Mouse (Mus musculus) megakaryocyte, adult 5-6 weeks (primary cell): ENCODE measurements around the gene Capn15. TPM values are rescaled to one million over a fixed set of nuclear protein-coding genes. Genes with fewer than 3 reads are reported as not detected.

Experiments used
- ATAC-seq: 2 replicates; pipeline ENCODE4 v1.8.0; 2016; ENCODE audit warnings: mild to moderate bottlenecking, inconsistent platforms; ENCODE audit not compliant: poor library complexity, severe bottlenecking
- total RNA-seq, 2 experiments: library from RNA; stranded (forward) in 1 of 2; stranded (reverse) in 1 of 2; fragments of 153-499, 151-499 nt in 1 of 2; fragments of 221-1000, 200-1000 nt in 1 of 2; gene quantifications; 2 replicates each; pipeline versions ENCODE4 v1.2.3 to v1.2.4; 2015 to 2017

Capn15 gene
- 9.1 and 10.4 TPM in 2 replicates for total RNA-seq (2015)
- total RNA-seq (2017): 3.5 and 3.7 TPM in 2 replicates

GRCm38 (mm10) chr17:25985306-25986294 is at the start of gene Capn15:
Gene Capn15, minus strand, starts transcription at chr17:25985796.
- peak; percentile 97 for ATAC-seq

- ATAC-seq: no peak
Observed at GRCm38 (mm10) chr17:26032037-26032436, 46.4 kb upstream of the Capn15 start.

GRCm38 (mm10) chr17:26031583-26031982 is 46.0 kb upstream of the Capn15 start:
- ATAC-seq: no peak

GRCm38 (mm10) chr17:26028261-26028660 is 42.7 kb upstream of the Capn15 start:
- ATAC-seq: no peak

DNA sequence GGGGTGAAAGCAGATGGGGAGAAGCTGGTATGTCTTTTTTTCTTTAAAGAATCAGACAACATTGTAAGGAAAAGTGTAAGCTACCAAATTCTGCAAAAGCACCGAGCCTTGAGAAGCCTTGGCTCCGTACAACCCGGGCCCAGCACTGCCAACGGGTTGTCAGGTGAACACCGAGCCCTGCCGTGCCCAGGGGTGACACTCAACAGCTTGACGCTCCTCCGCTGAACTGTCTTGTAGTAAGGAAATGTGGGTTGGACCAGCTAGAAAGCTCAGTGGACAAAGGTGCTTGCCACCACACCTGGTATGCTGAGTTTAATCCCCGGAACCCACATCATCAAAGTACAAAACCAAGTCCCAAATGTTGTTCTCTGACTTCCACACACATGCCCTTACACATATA is 39.1 kb upstream of the Capn15 start:
- no peak for ATAC-seq

- no peak for ATAC-seq
Observed at GRCm38 (mm10) chr17:26023966-26024365, 38.4 kb upstream of the Capn15 start.

- ATAC-seq: no peak
Observed at GRCm38 (mm10) chr17:26023181-26023580, 37.6 kb upstream of the Capn15 start.

GRCm38 (mm10) chr17:26021728-26022341 is 36.2 kb upstream of the Capn15 start:
- ATAC-seq: no peak

DNA sequence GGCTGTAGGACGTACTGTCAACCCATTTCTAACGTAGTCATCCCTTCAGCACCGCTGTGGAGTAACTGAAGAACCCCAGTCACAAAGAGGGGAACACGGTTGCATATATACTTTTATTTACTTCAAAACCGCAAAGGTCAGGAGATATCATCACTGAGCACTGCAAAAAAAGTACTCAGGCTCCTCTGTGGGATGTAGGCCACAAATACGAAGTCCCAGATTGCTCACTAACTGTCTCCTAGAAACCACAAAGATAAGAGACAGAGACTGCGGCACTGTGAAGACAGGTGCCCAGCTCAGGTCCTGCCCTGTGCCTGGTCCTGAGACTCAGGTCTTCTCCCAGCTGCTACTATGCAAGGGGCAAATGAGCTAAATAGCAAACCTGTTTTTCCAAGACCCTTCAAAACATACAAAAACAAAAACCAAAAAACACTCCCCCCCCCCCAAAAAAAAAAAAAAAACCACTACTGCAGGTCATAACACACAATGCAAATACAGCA is 35.3 kb upstream of the Capn15 start:
- no peak for ATAC-seq

GRCm38 (mm10) chr17:26018388-26018787 is 32.8 kb upstream of the Capn15 start:
- no peak for ATAC-seq

GRCm38 (mm10) chr17:26017949-26018348 is 32.4 kb upstream of the Capn15 start:
- no peak for ATAC-seq

DNA sequence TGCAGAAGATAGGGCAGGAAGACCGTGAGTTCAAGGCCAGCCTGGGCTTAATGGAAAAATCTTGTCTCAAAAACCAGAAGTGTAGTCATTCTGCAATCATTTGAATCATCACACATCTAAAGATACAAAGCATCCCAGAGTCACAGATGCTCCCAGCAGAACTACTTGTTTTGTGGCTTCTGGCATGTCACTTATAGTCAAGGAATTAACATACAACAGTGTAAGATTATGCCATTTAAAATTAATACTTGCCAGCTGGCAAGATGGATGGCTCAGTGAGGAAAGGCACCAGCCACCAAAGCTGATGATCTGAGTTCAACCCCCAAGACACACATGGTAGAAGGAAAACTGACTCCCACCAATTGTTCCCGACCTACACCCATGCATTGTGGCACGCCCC is 31.4 kb upstream of the Capn15 start:
- ATAC-seq: no peak

- ATAC-seq: no peak
Observed at GRCm38 (mm10) chr17:26013711-26014110, 28.1 kb upstream of the Capn15 start.

DNA sequence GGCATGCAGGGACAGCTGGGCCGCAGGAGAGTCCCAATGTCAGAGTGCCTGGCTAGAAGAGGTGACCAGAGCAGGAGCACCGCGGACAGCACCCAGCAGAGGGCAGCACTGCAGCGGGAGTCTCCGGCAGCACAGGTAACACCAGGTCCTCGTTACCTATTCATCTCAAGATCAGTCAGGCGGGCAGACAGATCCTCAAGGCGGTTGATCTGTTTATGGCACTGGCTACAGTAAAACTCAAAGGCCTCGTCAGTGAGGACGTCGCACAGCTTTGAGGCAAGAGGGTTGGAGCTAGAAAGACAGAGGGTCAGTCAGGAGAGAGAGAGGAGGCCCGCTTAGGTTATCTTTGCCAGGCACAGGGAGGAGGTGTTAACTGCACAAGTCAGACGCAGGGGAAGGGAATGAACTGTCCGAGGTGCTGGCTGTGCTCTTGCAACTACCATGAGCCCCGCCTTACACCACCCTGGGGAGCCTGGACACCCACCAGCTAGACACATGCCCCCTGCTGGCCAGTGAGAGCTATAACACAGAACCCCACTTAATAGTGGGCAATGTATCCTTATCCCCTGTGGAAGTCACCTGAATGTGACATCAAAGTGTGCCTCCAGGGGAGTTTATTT is 26.4 kb upstream of the Capn15 start:
- ATAC-seq: peak; percentile 87

- ATAC-seq: peak; percentile 77
Observed at GRCm38 (mm10) chr17:26009540-26009939, 23.9 kb upstream of the Capn15 start.

- ATAC-seq: no peak
Observed at GRCm38 (mm10) chr17:26008787-26009186, 23.2 kb upstream of the Capn15 start.

- ATAC-seq: no peak
Observed at GRCm38 (mm10) chr17:26008331-26008730, 22.7 kb upstream of the Capn15 start.

DNA sequence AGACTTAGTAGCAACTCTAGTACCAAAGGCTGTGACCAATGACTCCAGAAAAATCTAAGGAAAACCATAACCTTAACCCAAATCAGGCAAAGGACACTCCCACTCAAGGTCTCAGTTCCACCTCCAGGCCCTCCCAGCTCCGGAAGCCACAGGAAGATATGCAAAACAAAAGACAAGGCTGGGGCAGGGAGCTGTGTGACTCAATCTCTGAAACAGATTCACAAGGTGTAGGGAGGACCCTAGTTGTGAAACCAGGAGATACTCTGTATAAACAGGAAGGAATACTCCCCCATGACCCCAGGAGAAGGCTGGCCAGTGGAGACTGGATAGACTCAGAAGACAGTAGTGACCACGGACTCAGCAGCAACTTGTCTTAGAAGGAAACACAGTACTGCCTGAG is 22.1 kb upstream of the Capn15 start:
- no peak for ATAC-seq

GRCm38 (mm10) chr17:26005731-26006450 is 20.3 kb upstream of the Capn15 start:
- no peak for ATAC-seq

GRCm38 (mm10) chr17:26004711-26005110 is 19.1 kb upstream of the Capn15 start:
- no peak for ATAC-seq

DNA sequence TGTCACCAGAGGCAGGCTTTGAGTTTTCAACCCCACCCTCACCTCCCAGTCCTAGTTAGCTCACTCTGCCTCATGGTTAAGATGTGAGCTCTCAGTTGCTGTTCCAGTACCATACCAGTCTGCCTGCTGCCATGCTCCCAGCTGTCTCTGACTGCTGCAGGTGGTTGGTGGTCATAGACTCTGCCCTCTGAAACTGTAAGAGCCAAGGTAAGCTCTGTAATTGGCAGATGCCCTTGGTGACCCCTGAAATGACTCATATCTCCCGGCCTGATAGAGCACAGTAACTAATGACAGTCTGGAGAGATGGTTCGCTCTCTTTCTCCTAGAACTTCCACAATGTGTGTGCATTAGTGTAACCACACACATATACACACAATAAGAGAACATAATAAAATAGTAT is 18.3 kb upstream of the Capn15 start:
- no peak for ATAC-seq
